Comparison of ENCODE assay signal across 16 mouse cellular contexts in genomic region chr7:30615049-30615760, GRCm38 (mm10). TPM values are rescaled to one million over a fixed set of nuclear protein-coding genes. Genes with fewer than 3 reads are reported as not detected.
DNase-seq lines count a peak whose midpoint lies in the region; ATAC-seq and TF ChIP-seq lines count a peak whose summit lies in the region.
"Had no signal": no experiment of that assay in that cellular context is flagged by ENCODE, and none has a peak within 500 bp of the region (broad histone marks: within the 10 kb centered on the region; RNA-seq: fewer than 3 reads in every experiment).

No protein-coding gene starts in this region.

- H3K4me1 ChIP-seq in intestine, embryonic 15.5 days (replicated peaks): peaks cover 6% of the 10 kb centered on the region; the same call in 1 of the 2 replicates
- no peaks in the 10 kb centered on the region for H3K4me1 ChIP-seq in intestine, postnatal 0 days (replicated peaks; ENCODE audit: control insufficient read depth, insufficient read depth, low read length)
- H3K4me1 ChIP-seq in thymus, adult 2 months (replicated peaks; ENCODE audit: control insufficient read depth, insufficient read depth, low read length): no peaks in the 10 kb centered on the region

- no peak overlapping the region for H3K4me2 ChIP-seq in intestine, embryonic 15.5 days (replicated peaks)
- H3K4me2 ChIP-seq in intestine, postnatal 0 days (replicated peaks; ENCODE audit: low read depth): no peak overlapping the region

- H3K27ac ChIP-seq in intestine, embryonic 15.5 days: no peak overlapping the region
- no peak overlapping the region for H3K27ac ChIP-seq in intestine, postnatal 0 days (ENCODE audit: low read depth, low read length)
- H3K27ac ChIP-seq in thymus, adult 2 months (ENCODE audit: control insufficient read depth, insufficient read depth, low read length): no peak overlapping the region

- no peak overlapping the region for H3K4me3 ChIP-seq in intestine, embryonic 15.5 days (replicated peaks)
- H3K4me3 ChIP-seq in intestine, postnatal 0 days (ENCODE audit: low read depth, low read length): no peak overlapping the region
- no peak overlapping the region for H3K4me3 ChIP-seq in thymus, adult 2 months (ENCODE audit: control insufficient read depth, insufficient read depth, low read length)
- H3K4me3 ChIP-seq: myocyte had no signal

- DNase-seq in adrenal gland, adult 2 months: peak; percentile 78
- no peak for DNase-seq in adrenal gland, postnatal 4 days (ENCODE audit: low spot score in 2 of 2)
- peak; percentile 25 for DNase-seq in thymus, postnatal 4 days
- no peak for DNase-seq in thymus, adult 2 months
- peak; percentile 55 for DNase-seq in yolk sac, embryonic 10.5 days (ENCODE audit: low spot score)
- no peak for DNase-seq in frontal cortex, postnatal 36 days (ENCODE audit: low spot score in 2 of 2)
- DNase-seq: cerebellum, adult 11 months; gastrocnemius, postnatal 36 days; heart, postnatal 10 days; kidney, adult 8-10 months; lung, postnatal 14 days had no signal

- H3K36me3 ChIP-seq in intestine, embryonic 15.5 days: peaks cover 22% of the 10 kb centered on the region
- H3K36me3 ChIP-seq in intestine, postnatal 0 days (ENCODE audit: control insufficient read depth, insufficient read depth): peaks cover 31% of the 10 kb centered on the region
- H3K36me3 ChIP-seq in thymus, adult 2 months (ENCODE audit: control insufficient read depth, insufficient read depth, low read length): peaks cover 16% of the 10 kb centered on the region

- no peak for TF ChIP-seq POLR2A in thymus, adult 2 months (IDR thresholded peaks at IDR 0.05; ENCODE audit: control insufficient read depth, extremely low read depth, insufficient read depth, low read length, poor library complexity)

- H3K9ac ChIP-seq in intestine, embryonic 15.5 days: no peak overlapping the region
- H3K9ac ChIP-seq in intestine, postnatal 0 days (ENCODE audit: low read depth, low read length): no peak overlapping the region

- WGBS in intestine, embryonic 15.5 days: 53% methylated on average over 5 of the region's 5 CpGs
- WGBS in intestine, postnatal 0 days: 43% methylated on average over 5 of the region's 5 CpGs
- 89% methylated on average over 5 of the region's 5 CpGs for WGBS in thymus, adult 2 months

- no peaks in the 10 kb centered on the region for H3K9me3 ChIP-seq in intestine, embryonic 15.5 days
- H3K9me3 ChIP-seq in intestine, postnatal 0 days (ENCODE audit: control insufficient read depth): no peaks in the 10 kb centered on the region
- H3K9me3 ChIP-seq: G1E had no signal

- no peaks in the 10 kb centered on the region for H3K27me3 ChIP-seq in intestine, embryonic 15.5 days (replicated peaks)
- H3K27me3 ChIP-seq in intestine, postnatal 0 days (replicated peaks; ENCODE audit: control insufficient read depth, insufficient read depth, low read length): no peaks in the 10 kb centered on the region
- H3K27me3 ChIP-seq in thymus, adult 2 months (ENCODE audit: control insufficient read depth, insufficient read depth, low read length): no peaks in the 10 kb centered on the region

- ATAC-seq in intestine, embryonic 15.5 days: 0 out of 2 replicates have a peak, but pooled peaks have one; percentile 11
- no peak for ATAC-seq in intestine, postnatal 0 days

- TF ChIP-seq CTCF in intestine, postnatal 0 days (IDR thresholded peaks at IDR 0.05; ENCODE audit: low read depth): no peak
- TF ChIP-seq CTCF in thymus, adult 2 months (IDR thresholded peaks at IDR 0.05; ENCODE audit: borderline replicate concordance, control insufficient read depth, extremely low read depth, insufficient read depth, low read length, poor library complexity): no peak

RNA-seq across cellular contexts. Expression of gene Upk1a, which starts 2.6 kb away (rescaled TPM):
- total RNA-seq in adrenal gland, adult 2 months (2021): under 1 TPM in 1 of 2 experiments, not detected in 1; 0.21 TPM
- 1.3 and 1.5 TPM in 2 replicates for polyA plus RNA-seq in adrenal gland, adult 2 months (2012; rRNA removed)
- 1 to 10 TPM in 1 of 2 experiments, under 1 TPM in 1; 0.93 to 1.2 TPM for total RNA-seq in adrenal gland, postnatal 4 days (2021)
- polyA plus RNA-seq in intestine, embryonic 15.5 days (2015; fragmentation: Nextera tagmentation; extraction: Ambion mirVana): 8.5 and 10.0 TPM in 2 replicates
- polyA plus RNA-seq in intestine, postnatal 0 days (2015; fragmentation: Nextera tagmentation; extraction: Ambion mirVana): 1.0 and 1.6 TPM in 2 replicates
- 4.5 and 7.5 TPM in 2 replicates for polyA plus RNA-seq in thymus, adult 2 months (2012; rRNA removed)
- total RNA-seq: gastrocnemius, postnatal 36 days had no signal

RNA-seq across cellular contexts. Expression of gene Cox6b1, which starts 10.7 kb away (rescaled TPM):
- total RNA-seq in adrenal gland, adult 2 months (2021): 1,000 to 10,000 TPM; 1,292 to 2,642 TPM
- 223 and 275 TPM in 2 replicates for polyA plus RNA-seq in adrenal gland, adult 2 months (2012; rRNA removed)
- total RNA-seq in adrenal gland, postnatal 4 days (2021): 100 to 1,000 TPM; 750 to 830 TPM
- polyA plus RNA-seq in intestine, embryonic 15.5 days (2015; fragmentation: Nextera tagmentation; extraction: Ambion mirVana): 1,191 and 1,300 TPM in 2 replicates
- 1,664 and 1,738 TPM in 2 replicates for polyA plus RNA-seq in intestine, postnatal 0 days (2015; fragmentation: Nextera tagmentation; extraction: Ambion mirVana)
- polyA plus RNA-seq in thymus, adult 2 months (2012; rRNA removed): 283 and 388 TPM in 2 replicates

RNA-seq across cellular contexts. Expression of gene Zbtb32, which starts 16.5 kb away (rescaled TPM):
- total RNA-seq in adrenal gland, adult 2 months (2021): under 1 TPM in 1 of 2 experiments, not detected in 1; 0.46 TPM
- 0.44 and 0.45 TPM in 2 replicates for polyA plus RNA-seq in adrenal gland, adult 2 months (2012; rRNA removed)
- under 1 TPM in 1 of 2 experiments, not detected in 1; 0.65 TPM for total RNA-seq in adrenal gland, postnatal 4 days (2021)
- polyA plus RNA-seq in intestine, embryonic 15.5 days (2015; fragmentation: Nextera tagmentation; extraction: Ambion mirVana): 0.87 and 1.6 TPM in 2 replicates
- 1.2 TPM in 2 replicates for polyA plus RNA-seq in intestine, postnatal 0 days (2015; fragmentation: Nextera tagmentation; extraction: Ambion mirVana)
- 1.9 and 3.2 TPM in 2 replicates for polyA plus RNA-seq in thymus, adult 2 months (2012; rRNA removed)
- total RNA-seq: gastrocnemius, postnatal 36 days; heart, postnatal 10 days; left cerebral cortex, postnatal 36 days had no signal

RNA-seq across cellular contexts. Expression of gene Etv2, which starts 20.4 kb away (rescaled TPM):
- total RNA-seq in adrenal gland, adult 2 months (2021): not detected
- not detected in 2 replicates for polyA plus RNA-seq in adrenal gland, adult 2 months (2012; rRNA removed)
- not detected for total RNA-seq in adrenal gland, postnatal 4 days (2021)
- not detected in 2 replicates for polyA plus RNA-seq in intestine, embryonic 15.5 days (2015; fragmentation: Nextera tagmentation; extraction: Ambion mirVana)
- polyA plus RNA-seq in intestine, postnatal 0 days (2015; fragmentation: Nextera tagmentation; extraction: Ambion mirVana): not detected in 2 replicates
- polyA plus RNA-seq in thymus, adult 2 months (2012; rRNA removed): 0.13 TPM in 1 of 2 replicates, not detected in the other
- total RNA-seq: G1E; gastrocnemius, postnatal 36 days; heart, postnatal 10 days; left cerebral cortex, postnatal 36 days had no signal
- polyA plus RNA-seq: G1E, myocyte had no signal

RNA-seq across cellular contexts. Expression of gene Kmt2b, which starts 26.7 kb away (rescaled TPM):
- total RNA-seq in adrenal gland, adult 2 months (2021): 10 to 100 TPM; 28.5 to 41.4 TPM
- 50.2 and 50.4 TPM in 2 replicates for polyA plus RNA-seq in adrenal gland, adult 2 months (2012; rRNA removed)
- total RNA-seq in adrenal gland, postnatal 4 days (2021): 10 to 100 TPM; 71.4 to 84.4 TPM
- polyA plus RNA-seq in intestine, embryonic 15.5 days (2015; fragmentation: Nextera tagmentation; extraction: Ambion mirVana): 6.5 and 7.2 TPM in 2 replicates
- polyA plus RNA-seq in intestine, postnatal 0 days (2015; fragmentation: Nextera tagmentation; extraction: Ambion mirVana): 5.6 and 5.8 TPM in 2 replicates
- polyA plus RNA-seq in thymus, adult 2 months (2012; rRNA removed): 161 and 171 TPM in 2 replicates

Comparison
In these comparisons a context has a peak if more than half of its experiments do, and no peak if none do; other contexts are left out.
1. DNase-seq: peak in adrenal gland, adult 2 months (single experiment), thymus, postnatal 4 days (single experiment) and yolk sac, embryonic 10.5 days (single experiment); none in adrenal gland, postnatal 4 days (0 of 2), thymus, adult 2 months (single experiment) and frontal cortex, postnatal 36 days (0 of 2).